Mouse (Mus musculus) urinary bladder, adult 18-20 months (tissue): ENCODE measurements around the gene Gfm2.

ENCODE experiments used
- DNase-seq, 2 experiments: peaks; one replicate each; pipeline ENCODE4 v3.0.0; 2022; ENCODE audit warnings: low spot score in 2 of 2, mixed read lengths in 2 of 2

Gene Gfm2

DNA sequence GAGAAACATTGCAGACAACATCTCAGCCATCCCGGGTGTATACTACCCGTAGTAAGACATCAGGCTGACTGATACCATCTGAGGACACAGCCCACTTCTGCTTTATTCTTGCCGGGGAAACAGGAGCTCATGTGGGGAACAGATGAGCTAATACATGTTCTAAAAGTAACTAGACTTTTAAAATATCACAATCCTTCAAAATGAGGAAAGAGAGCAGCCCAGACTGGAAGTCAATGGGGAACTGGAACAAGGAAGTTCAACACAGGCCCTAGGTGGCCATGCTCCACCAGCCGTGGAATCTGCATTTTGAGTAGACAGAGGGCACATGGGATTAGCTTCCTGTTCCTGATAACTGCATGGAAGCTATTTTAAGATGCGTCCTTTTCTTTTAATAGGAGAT lies 50.0 kb downstream of the Gfm2 start:
- no peak for DNase-seq

DNA sequence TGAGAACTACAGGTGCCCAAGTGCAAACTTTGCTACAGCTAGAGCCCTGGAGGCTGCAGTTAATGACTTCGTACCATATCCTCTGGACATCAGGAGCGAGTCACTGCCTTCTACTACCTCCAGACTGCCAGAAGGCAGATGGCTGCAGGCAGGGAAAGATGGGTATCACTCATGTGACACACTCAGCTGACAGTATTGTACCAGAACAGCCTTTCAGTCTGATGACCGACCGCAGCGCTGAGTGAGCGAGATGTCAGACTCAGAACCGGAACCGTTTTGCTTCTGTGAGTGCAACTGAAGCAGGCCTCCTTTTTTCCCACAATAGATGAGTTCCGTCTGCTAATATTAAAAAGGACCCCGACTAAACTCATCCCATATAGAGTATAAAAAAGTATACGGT lies 54.9 kb downstream of the Gfm2 start:
- DNase-seq: no peak

DNA sequence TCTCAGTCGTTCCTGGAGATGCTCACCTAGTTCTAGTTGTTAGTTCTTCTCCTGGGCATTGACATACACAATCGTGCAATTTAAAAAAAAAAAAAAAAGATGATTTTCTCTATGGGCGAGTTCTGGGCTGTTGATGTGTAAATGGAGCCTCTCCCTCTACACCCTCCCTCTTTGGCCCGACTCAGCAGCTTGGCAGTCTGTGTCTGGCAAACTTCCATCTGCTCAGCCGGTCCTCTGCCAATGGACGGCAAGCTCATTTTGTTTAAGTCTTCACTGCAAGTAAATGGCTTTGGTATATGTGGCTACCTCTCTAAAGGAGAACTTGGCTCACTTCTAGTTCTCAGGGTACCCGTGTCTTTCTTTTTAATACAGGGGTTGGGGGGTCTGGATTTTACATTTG lies 55.7 kb downstream of the Gfm2 start:
- peak in 1 of 2 experiments; percentile 55 for DNase-seq

DNA sequence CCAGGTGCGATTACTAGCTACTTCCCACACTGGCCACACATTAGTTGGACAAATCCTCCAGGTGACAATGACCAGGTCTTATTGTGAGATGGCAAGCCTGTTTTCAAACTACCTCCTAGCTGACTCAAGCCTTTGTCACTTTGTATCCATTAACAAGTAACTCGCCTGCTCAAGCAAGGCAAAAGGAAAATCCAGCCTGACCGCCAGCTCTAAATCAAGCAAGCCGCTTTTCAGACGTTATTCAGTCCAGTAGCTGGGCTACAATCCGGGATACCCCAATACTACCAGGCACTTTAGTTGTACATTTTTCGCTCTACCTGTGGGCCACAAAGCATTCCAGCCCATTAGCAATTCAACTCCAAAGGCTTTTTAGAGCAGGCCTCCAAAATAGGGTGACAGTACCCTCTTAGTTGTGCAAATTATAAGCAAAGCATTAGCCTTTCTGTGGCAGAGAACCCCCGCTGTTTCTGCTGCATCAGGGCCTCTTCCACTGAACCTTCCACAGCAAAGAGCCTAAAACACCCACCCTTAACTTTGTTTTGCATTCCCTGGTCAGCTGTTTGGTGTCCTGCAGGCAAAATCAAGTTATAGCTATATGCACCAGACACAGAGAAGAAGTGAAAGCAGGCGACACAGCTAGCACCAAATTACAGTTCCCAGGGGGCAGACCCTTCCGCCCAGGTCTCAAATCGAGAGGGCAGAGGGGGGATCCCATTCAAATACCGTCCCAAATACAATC lies 58.6 kb downstream of the Gfm2 start:
- no peak for DNase-seq

DNA sequence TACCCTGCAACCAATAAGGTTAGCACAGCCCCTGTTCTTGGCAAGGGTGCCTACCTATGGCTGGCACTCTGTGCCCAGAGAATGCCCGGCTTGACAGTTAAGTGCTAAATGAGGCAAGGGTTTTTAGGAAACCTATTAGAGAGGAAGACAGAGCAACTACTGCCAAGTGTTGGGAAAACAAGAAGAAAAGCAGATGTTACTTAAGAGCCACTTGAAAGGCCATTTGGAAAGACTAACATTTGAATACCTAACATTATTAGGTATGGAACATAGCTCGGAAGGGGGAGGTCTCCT lies 59.1 kb downstream of the Gfm2 start:
- DNase-seq: no peak

GRCm38 (mm10) chr13:97197932-97198562 lies 60.3 kb downstream of the Gfm2 start, which contains the start of gene Hexb:
Hexb (minus strand) TSS chr13:97198357.
- peak; percentile 93 to 95 for DNase-seq

- no peak for DNase-seq
These were observed 61.4 kb downstream of the Gfm2 start for GRCm38 (mm10) chr13:97199123-97199522.

GRCm38 (mm10) chr13:97201076-97201475 lies 63.3 kb downstream of the Gfm2 start:
- DNase-seq: no peak

- no peak for DNase-seq
These were observed 64.2 kb downstream of the Gfm2 start for GRCm38 (mm10) chr13:97201896-97202295.

GRCm38 (mm10) chr13:97205052-97205701 lies 67.4 kb downstream of the Gfm2 start:
- DNase-seq: peak; percentile 76 to 84

DNA sequence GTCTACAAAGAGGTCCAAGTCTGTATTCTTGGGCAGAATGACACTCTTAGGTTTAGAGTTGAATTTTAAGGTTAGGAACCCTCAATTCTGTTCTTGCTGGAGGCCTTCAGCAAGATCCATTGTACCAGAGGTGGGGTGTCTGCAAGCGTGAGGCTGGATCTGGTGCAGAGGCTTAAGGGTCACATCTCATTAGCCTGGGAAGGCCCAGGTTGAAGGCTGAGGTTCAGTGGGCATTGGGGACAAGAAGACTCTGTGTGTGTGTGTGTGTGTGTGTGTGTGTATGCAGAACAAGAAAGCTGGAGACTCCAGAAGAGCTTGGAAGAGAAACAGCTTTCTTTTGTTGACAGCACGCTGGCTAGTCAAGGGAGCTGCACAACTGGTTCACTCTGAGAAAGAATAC lies 68.3 kb downstream of the Gfm2 start:
- DNase-seq: no peak

- DNase-seq: no peak
These were observed 69.9 kb downstream of the Gfm2 start for GRCm38 (mm10) chr13:97207472-97208111.

- no peak for DNase-seq
These were observed 70.4 kb downstream of the Gfm2 start for GRCm38 (mm10) chr13:97208112-97208478.

DNA sequence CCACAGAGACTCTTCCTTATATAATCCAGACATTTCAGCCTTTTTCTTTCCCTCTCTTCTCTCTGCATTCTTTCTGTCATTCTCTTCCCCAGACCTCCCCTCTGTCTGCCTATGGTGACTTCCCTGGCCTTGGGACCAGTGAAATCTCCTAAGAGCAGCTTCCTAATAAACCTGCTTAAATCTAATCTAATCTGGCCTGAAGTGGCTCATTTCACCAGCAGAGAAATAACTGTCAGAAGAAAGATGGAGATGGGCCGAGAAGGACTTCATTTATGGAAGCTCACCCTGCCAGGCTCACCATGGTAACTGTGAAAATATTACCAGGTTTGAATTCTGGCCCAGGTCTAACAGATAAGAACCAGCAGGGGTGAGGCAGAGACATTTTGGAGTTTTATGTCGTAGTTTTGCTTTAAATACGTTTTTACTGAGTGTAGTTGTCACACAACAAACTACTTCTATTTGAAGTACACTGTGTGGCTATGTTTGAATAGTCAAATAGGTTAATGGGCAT lies 70.8 kb downstream of the Gfm2 start:
- no peak for DNase-seq

DNA sequence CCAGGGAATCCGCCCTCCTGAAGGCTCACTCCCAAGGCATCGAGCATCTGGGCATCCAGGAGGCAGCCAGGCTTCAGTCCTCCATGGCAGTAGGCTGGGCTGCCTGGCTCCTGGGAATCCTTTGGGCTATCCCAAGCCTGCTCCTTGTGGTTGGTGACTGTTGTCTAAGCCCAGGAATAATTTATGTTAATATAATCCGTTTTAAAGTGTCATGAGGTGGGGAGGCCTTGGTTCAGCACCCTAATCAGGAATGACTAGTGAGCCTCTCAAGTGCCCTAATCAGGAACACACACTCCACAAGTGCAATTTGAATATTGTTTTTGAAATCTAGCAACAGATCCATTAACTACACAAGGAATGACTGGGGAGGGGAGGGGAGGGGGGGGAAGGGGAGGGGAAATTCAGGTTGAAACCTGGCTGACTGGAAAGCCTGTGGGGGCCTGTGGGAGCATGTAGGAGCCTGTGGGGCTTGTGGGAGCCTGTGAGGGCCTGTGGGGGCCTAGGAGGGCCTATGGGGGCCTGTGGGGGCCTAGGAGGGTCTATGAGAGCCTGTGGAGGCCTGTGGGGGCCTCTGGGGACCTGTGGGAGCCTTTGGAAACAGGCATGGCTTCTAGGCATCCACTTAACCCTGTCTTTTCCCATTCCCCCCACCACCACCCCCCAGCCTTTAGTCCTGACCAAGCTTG lies 77.0 kb downstream of the Gfm2 start:
- DNase-seq: no peak

DNA sequence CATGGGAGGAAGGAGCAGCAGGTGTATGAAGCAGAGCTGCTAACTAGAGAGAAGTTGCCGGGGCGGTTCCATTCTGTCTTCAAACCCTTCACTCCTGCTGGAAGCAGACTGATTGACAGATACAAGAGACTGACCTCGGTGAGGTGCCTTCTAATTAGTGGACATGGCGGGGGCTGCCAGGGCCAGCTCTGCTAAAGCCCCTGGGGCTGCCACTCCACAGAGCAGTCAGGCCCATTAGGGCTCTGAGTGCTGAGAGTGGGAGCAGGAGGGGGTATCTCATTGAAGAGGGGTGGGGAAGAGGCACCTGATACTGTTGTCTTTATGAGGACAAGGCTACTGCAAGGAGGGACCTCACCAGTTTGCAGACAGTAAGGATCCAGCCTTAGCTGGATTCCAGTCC lies 77.8 kb downstream of the Gfm2 start:
- DNase-seq: no peak

GRCm38 (mm10) chr13:97216196-97216595 lies 78.5 kb downstream of the Gfm2 start:
- DNase-seq: no peak

- no peak for DNase-seq
These were observed 82.3 kb downstream of the Gfm2 start for GRCm38 (mm10) chr13:97220022-97220421.

DNA sequence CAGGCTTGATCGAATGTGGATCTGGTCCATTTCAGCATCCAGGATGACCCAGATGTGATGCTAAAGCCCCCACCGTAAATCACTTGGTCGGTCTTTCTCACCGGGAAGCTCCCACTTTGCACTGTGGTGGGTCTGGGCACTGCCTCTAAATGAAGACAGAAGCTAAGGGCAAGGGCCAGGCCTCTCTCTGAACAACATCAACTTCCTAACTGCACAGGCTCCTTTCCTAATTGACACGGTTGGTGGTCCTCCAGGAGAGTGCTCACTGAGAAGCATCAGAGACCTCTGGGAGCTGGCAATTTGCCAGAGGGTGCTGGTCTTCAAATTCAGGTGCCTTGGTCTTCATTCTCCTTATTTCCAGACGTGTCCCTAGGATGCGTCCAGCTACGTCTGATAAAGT lies 86.1 kb downstream of the Gfm2 start:
- DNase-seq: no peak

DNA sequence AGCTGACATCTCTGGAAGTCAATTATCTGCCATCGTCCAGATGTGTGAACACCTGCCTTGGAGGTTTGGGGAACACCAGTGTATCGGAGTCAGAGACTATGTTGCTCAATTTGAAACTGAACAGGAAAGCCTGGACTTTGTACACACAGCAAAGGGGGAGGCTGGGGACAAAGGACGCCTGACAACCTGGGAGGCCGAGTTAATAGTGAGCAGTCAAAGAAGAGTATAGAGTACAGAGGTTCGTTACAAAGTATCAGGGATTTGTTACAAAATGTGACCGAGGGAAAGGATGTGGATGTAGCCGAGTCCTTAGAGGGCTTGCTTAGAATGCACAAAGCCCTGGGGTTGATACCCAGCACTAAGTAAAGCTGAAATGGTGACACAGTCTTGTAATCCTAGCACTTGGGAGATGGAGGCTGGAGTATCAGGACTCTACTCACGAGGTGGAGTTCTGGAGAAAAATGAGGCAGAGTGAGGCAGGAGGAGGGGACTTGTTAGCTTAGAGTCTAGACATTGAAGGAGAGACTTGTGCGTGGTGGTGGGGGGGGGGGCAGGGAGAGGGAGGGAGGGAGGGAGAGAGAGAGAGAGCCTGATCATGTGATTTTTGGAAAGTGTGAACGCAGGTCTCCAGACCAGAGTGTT lies 86.7 kb downstream of the Gfm2 start:
- DNase-seq: no peak

GRCm38 (mm10) chr13:97225130-97225529 lies 87.4 kb downstream of the Gfm2 start:
- DNase-seq: no peak
